Mouse (Mus musculus) cerebellum, adult 2 months (tissue): ENCODE results near the gene Nme3.

Experiments
- CTCF ChIP-seq: fragments of 200-500 bp; IDR thresholded peaks from 2 replicates; pipeline ENCODE4 v1.5.1; 2011; ENCODE audit warnings: low read depth, mild to moderate bottlenecking, control low read depth, low read length, moderate library complexity, borderline replicate concordance; ENCODE audit not compliant: insufficient read depth
- POLR2A ChIP-seq: fragments of 200-500 bp; IDR thresholded peaks from 2 replicates; pipeline ENCODE4 v1.6.1; 2011; ENCODE audit warnings: low read length, control low read depth, borderline replicate concordance; ENCODE audit not compliant: insufficient read depth

DNA sequence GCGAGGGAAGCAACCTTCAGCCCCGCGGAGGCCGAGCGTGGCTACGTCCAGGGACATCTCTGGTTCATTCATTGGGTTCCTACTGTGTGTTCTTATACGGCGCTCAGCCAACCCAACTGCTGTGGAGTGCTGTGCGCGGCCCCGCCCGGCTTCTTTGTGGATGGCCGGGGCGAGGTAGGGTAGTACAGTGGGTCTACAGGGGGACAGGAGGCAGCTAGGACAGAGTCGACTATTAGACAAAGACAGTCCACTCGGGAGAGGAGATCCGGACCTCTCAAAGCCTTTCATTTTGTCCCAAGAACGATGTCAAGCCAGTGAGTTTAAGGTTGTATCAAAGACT lies 9.4 kb upstream of the Nme3 start:
- TF ChIP-seq POLR2A (no peak), CTCF (no peak)
